Mouse (Mus musculus): ENCODE measurements at regions not wholly inside any gene's neighbourhood (a gene's known extent, or its start where the extent isn't known, plus 50 kb on each side); places are given as distances from the start of the nearest gene placed in this dataset.

- no peak for DNase-seq (ENCODE audit: low read depth, low spot score)
These were observed 168.7 kb upstream of the Pdcd1 start for GRCm38 (mm10) chr1:94221006-94221405.

GRCm38 (mm10) chr1:94217407-94217806 lies 165.1 kb upstream of the Pdcd1 start:
- no peak for DNase-seq (ENCODE audit: low read depth, low spot score)

- DNase-seq (ENCODE audit: low read depth, low spot score), result no peak
These were observed 156.6 kb upstream of the Pdcd1 start for GRCm38 (mm10) chr1:94208929-94209328.

GRCm38 (mm10) chr1:94207859-94208258 lies 155.5 kb upstream of the Pdcd1 start:
- DNase-seq (ENCODE audit: low read depth, low spot score), result no peak

GRCm38 (mm10) chr1:94203281-94203680 lies 150.9 kb upstream of the Pdcd1 start:
- DNase-seq (ENCODE audit: low read depth, low spot score), result no peak

- DNase-seq (ENCODE audit: low read depth, low spot score), result peak; percentile 79
These were observed 131.5 kb upstream of the Pdcd1 start for GRCm38 (mm10) chr1:94183876-94184275.

- DNase-seq (ENCODE audit: low read depth, low spot score), result no peak
These were observed 97.6 kb upstream of the Pdcd1 start for GRCm38 (mm10) chr1:94149958-94150357.

GRCm38 (mm10) chr1:94147015-94147414 lies 94.7 kb upstream of the Pdcd1 start:
- no peak for DNase-seq (ENCODE audit: low read depth, low spot score)

GRCm38 (mm10) chr1:94140518-94140917 lies 88.2 kb upstream of the Pdcd1 start:
- DNase-seq (ENCODE audit: low read depth, low spot score), result no peak

- DNase-seq (ENCODE audit: low read depth, low spot score), result no peak
These were observed 87.2 kb upstream of the Pdcd1 start for GRCm38 (mm10) chr1:94139445-94140062.

GRCm38 (mm10) chr1:94136731-94137130 lies 84.4 kb upstream of the Pdcd1 start:
- DNase-seq (ENCODE audit: low read depth, low spot score), result no peak
